Mouse (Mus musculus) CH12.LX (cell line): Measurements from ENCODE around the gene Itpr3. TPM values are rescaled to one million over a fixed set of nuclear protein-coding genes. Genes with fewer than 3 reads are reported as not detected.

ENCODE experiments used
- DNase-seq: peaks from one replicate; pipeline ENCODE4 v3.0.0-alpha.2; 2013; ENCODE audit errors: extremely low read depth
- H3K27ac ChIP-seq: 2 replicates; pipeline ENCODE4 v1.5.1; 2012; ENCODE audit warnings: low read depth, mild to moderate bottlenecking, control low read depth, moderate library complexity; ENCODE audit not compliant: insufficient read depth
- H3K27me3 ChIP-seq: replicated peaks from 2 replicates; pipeline ENCODE3; 2012; ENCODE audit warnings: inconsistent platforms
- H3K36me3 ChIP-seq, 2 experiments: replicated peaks in 1 of 2; 2 replicates each; pipeline versions ENCODE3 to v1.6.1; 2012; ENCODE audit warnings: inconsistent platforms in 1 of 2, low read length in 1 of 2, mild to moderate bottlenecking in 1 of 2, mixed read lengths in 1 of 2, moderate library complexity in 1 of 2; ENCODE audit not compliant: control insufficient read depth in 1 of 2, insufficient read depth in 1 of 2
- H3K4me1 ChIP-seq, 2 experiments: 2 replicates each; pipeline ENCODE4 v1.6.1; 2012; ENCODE audit warnings: inconsistent platforms in 1 of 2, moderate library complexity in 1 of 2; ENCODE audit not compliant: insufficient read depth in 2 of 2, control insufficient read depth in 1 of 2
- H3K4me2 ChIP-seq: 2 replicates; pipeline ENCODE4 v1.6.1; 2012; ENCODE audit warnings: low read depth, mild to moderate bottlenecking, control low read depth; ENCODE audit not compliant: poor library complexity, insufficient read depth, severe bottlenecking
- H3K4me3 ChIP-seq, 3 experiments: fragments of 150-350 bp in 1 of 3; sonication (generic) in 1 of 3; replicated peaks in 1 of 3; 2 replicates each; pipeline versions ENCODE3 to v1.5.1; 2011 to 2012; ENCODE audit warnings: low read depth in 2 of 3, low read length in 2 of 3, mild to moderate bottlenecking in 2 of 3, moderate library complexity in 2 of 3, control low read depth in 1 of 3, improper control_type of control experiment in 1 of 3, inconsistent platforms in 1 of 3, mixed read lengths in 1 of 3; ENCODE audit not compliant: poor library complexity in 1 of 3
- H3K79me2 ChIP-seq: replicated peaks from 2 replicates; pipeline ENCODE4 v1.6.1; 2012; ENCODE audit warnings: mild to moderate bottlenecking, moderate library complexity; ENCODE audit not compliant: control insufficient read depth, poor library complexity, insufficient read depth, severe bottlenecking; ENCODE audit errors: extremely low read depth
- H3K9ac ChIP-seq: 2 replicates; pipeline ENCODE4 v1.6.1; 2012; ENCODE audit warnings: low read depth, mild to moderate bottlenecking, control low read depth, moderate library complexity; ENCODE audit not compliant: insufficient read depth
- H3K9me3 ChIP-seq: replicated peaks from 2 replicates; pipeline ENCODE3; 2012; ENCODE audit warnings: low read length, inconsistent platforms, mixed read lengths
- BHLHE40 ChIP-seq: IDR thresholded peaks from 2 replicates; pipeline ENCODE4 v1.6.1; 2011; ENCODE audit warnings: mild to moderate bottlenecking, low read depth, low read length, improper control_type of control experiment
- CHD1 ChIP-seq: IDR thresholded peaks from 2 replicates; pipeline ENCODE4 v1.6.1; 2012; ENCODE audit warnings: low read depth, low read length, improper control_type of control experiment, inconsistent platforms
- CTCF ChIP-seq, 2 experiments: IDR thresholded peaks in 1 of 2; conservative IDR thresholded peaks in 1 of 2; 2 replicates each; pipeline ENCODE4 v1.5.1; 2011 to 2012; ENCODE audit warnings: low read depth in 2 of 2, low read length in 2 of 2, improper control_type of control experiment in 1 of 2, inconsistent platforms in 1 of 2, mild to moderate bottlenecking in 1 of 2, moderate library complexity in 1 of 2
- EP300 ChIP-seq: IDR thresholded peaks from 2 replicates; pipeline ENCODE4 v1.6.1; 2011; ENCODE audit warnings: low read length, improper control_type of control experiment
- ETS1 ChIP-seq: conservative IDR thresholded peaks from 2 replicates; pipeline ENCODE4 v1.6.1; 2012; ENCODE audit warnings: low read depth, mild to moderate bottlenecking, inconsistent platforms, low read length, improper control_type of control experiment, moderate library complexity
- JUN ChIP-seq: IDR thresholded peaks from 2 replicates; pipeline ENCODE4 v1.6.1; 2011; ENCODE audit warnings: low read depth, mild to moderate bottlenecking, low read length, improper control_type of control experiment, moderate library complexity; ENCODE audit not compliant: insufficient read depth
- MAFK ChIP-seq: IDR thresholded peaks from 2 replicates; pipeline ENCODE4 v1.6.1; 2011; ENCODE audit warnings: low read length, improper control_type of control experiment; ENCODE audit not compliant: insufficient replicate concordance
- MAX ChIP-seq: IDR thresholded peaks from 2 replicates; pipeline ENCODE4 v1.6.1; 2011; ENCODE audit warnings: low read length, improper control_type of control experiment
- MAZ ChIP-seq: IDR thresholded peaks from 2 replicates; pipeline ENCODE4 v1.6.1; 2012; ENCODE audit warnings: low read depth, mild to moderate bottlenecking, inconsistent platforms, low read length, improper control_type of control experiment, moderate library complexity
- MEF2A ChIP-seq: IDR thresholded peaks from 2 replicates; pipeline ENCODE4 v1.6.1; 2014; ENCODE audit warnings: low read depth, mild to moderate bottlenecking, inconsistent platforms, low read length, improper control_type of control experiment, borderline replicate concordance
- MXI1 ChIP-seq: IDR thresholded peaks from 2 replicates; pipeline ENCODE4 v1.6.1; 2011; ENCODE audit warnings: mild to moderate bottlenecking, low read depth, low read length, improper control_type of control experiment
- NELFE ChIP-seq: IDR thresholded peaks from 2 replicates; pipeline ENCODE4 v1.6.1; 2011; ENCODE audit warnings: low read depth, low read length, improper control_type of control experiment
- POLR2A ChIP-seq: IDR thresholded peaks from 2 replicates; pipeline ENCODE4 v1.6.1; 2011; ENCODE audit warnings: low read depth, mild to moderate bottlenecking, improper control_type of control experiment, low read length
- POLR2AphosphoS2 ChIP-seq: IDR thresholded peaks from 2 replicates; pipeline ENCODE4 v1.6.1; 2011; ENCODE audit warnings: low read depth, low read length, improper control_type of control experiment
- RAD21 ChIP-seq: IDR thresholded peaks from 2 replicates; pipeline ENCODE4 v1.6.1; 2011; ENCODE audit warnings: low read depth, mild to moderate bottlenecking, low read length, improper control_type of control experiment, moderate library complexity
- RCOR1 ChIP-seq: conservative IDR thresholded peaks from 2 replicates; pipeline ENCODE4 v1.6.1; 2012; ENCODE audit warnings: low read depth, mild to moderate bottlenecking, inconsistent platforms, low read length, improper control_type of control experiment
- SIN3A ChIP-seq: IDR thresholded peaks from 2 replicates; pipeline ENCODE4 v1.6.1; 2012; ENCODE audit warnings: low read length, improper control_type of control experiment, inconsistent platforms
- TCF12 ChIP-seq: IDR thresholded peaks from 2 replicates; pipeline ENCODE4 v1.6.1; 2014; ENCODE audit warnings: low read depth, mild to moderate bottlenecking, inconsistent platforms, low read length, improper control_type of control experiment
- UBTF ChIP-seq: IDR thresholded peaks from 2 replicates; pipeline ENCODE4 v1.6.1; 2012; ENCODE audit warnings: low read depth, mild to moderate bottlenecking, inconsistent platforms, low read length, improper control_type of control experiment, moderate library complexity
- USF1 ChIP-seq: IDR thresholded peaks from 2 replicates; pipeline ENCODE4 v1.6.1; 2014; ENCODE audit warnings: low read depth, mild to moderate bottlenecking, inconsistent platforms, low read length, improper control_type of control experiment
- USF2 ChIP-seq: conservative IDR thresholded peaks from 2 replicates; pipeline ENCODE4 v1.6.1; 2011; ENCODE audit warnings: low read depth, low read length, improper control_type of control experiment
- ZC3H11A ChIP-seq: IDR thresholded peaks from 2 replicates; pipeline ENCODE4 v1.6.1; 2012; ENCODE audit warnings: low read depth, mild to moderate bottlenecking, inconsistent platforms, low read length, improper control_type of control experiment
- ZMIZ1 ChIP-seq: IDR thresholded peaks from 2 replicates; pipeline ENCODE4 v1.6.1; 2012; ENCODE audit warnings: low read depth, mild to moderate bottlenecking, inconsistent platforms, low read length, improper control_type of control experiment
- ZNF384 ChIP-seq: IDR thresholded peaks from 2 replicates; pipeline ENCODE4 v1.6.1; 2012; ENCODE audit warnings: low read depth, low read length, improper control_type of control experiment, inconsistent platforms
- dilution Hi-C: fragments of 300-500 bp; cut with MboI; formaldehyde crosslinking; loops from 2 replicates; pipeline ENCODE4 v1.14.3; 2020; ENCODE audit warnings: low sequenced_read_pairs; ENCODE audit not compliant: extremely low pct_unique_long_range_greater_than_20kb, extremely low pct_ligation_motif_present
- in situ Hi-C: fragments of 300-500 bp; cut with MboI; formaldehyde crosslinking; loops from 3 replicates; pipeline ENCODE4 v1.14.3; 2019; ENCODE audit warnings: low sequenced_read_pairs, low pct_ligation_motif_present, low pct_unique_long_range_greater_than_20kb, mixed read lengths
- polyA plus RNA-seq: library from polyadenylated mRNA; unstranded; fragments of >175 nt; gene quantifications from 2 replicates; pipeline ENCODE4 v1.2.1, GENCODE M21; 2012; ENCODE audit warnings: low read depth; ENCODE audit not compliant: insufficient read length
- total RNA-seq, 2 experiments: library from RNA; depleted of rRNA; stranded (reverse); fragments of 300-350 nt in 1 of 2; fragments of >200 nt in 1 of 2; gene quantifications; 2 replicates each; pipeline ENCODE4 v1.2.3; 2012 to 2014

The Itpr3 gene
- total and polyA plus RNA-seq, 3 experiments: 2.5 to 11.3 (median 9.5) TPM

GRCm38 (mm10) chr17:27073126-27073525 lies 16.0 kb downstream of the Itpr3 start:
- DNase-seq: no peak
- dilution Hi-C loops (no loop called here), in situ Hi-C loops (no loop called here)
- Histone ChIP-seq H3K9ac (no peak overlapping the region), H3K36me3 (peaks cover 6 to 47% of the 10 kb centered on the region in 2 experiments), H3K9me3 (peaks cover 9% of the 10 kb centered on the region), H3K27me3 (no peaks in the 10 kb centered on the region)
- no peak for TF ChIP-seq USF1
- TF ChIP-seq NELFE: no peak
- TF ChIP-seq CHD1: no peak
- TF ChIP-seq MEF2A: no peak
- TF ChIP-seq JUN: no peak
- TF ChIP-seq UBTF: no peak
- TF ChIP-seq EP300: no peak
- TF ChIP-seq MAZ: no peak
- TF ChIP-seq USF2: no peak
- TF ChIP-seq RCOR1: no peak
- TF ChIP-seq RAD21: no peak
- no peak for TF ChIP-seq ZNF384
- TF ChIP-seq, all 38 proteins: peak for 0
- Histone ChIP-seq H3K27ac (no peak overlapping the region), H3K4me3 (no peak overlapping the region), H3K4me1 (peaks cover 3 to 37% of the 10 kb centered on the region in 2 experiments; a peak in 2 of 4 replicates), H3K4me2 (no peak overlapping the region), H3K79me2 (no peaks in the 10 kb centered on the region)

- peaks cover 9% of the 10 kb centered on the region for H3K9me3 ChIP-seq
- no peak overlapping the region for H3K4me3 ChIP-seq
- TF ChIP-seq POLR2A: no peak
- TF ChIP-seq ZNF384: no peak
- TF ChIP-seq ZC3H11A: no peak
- TF ChIP-seq POLR2AphosphoS2: no peak
- TF ChIP-seq MAX: no peak
- no peak for TF ChIP-seq ZMIZ1
- TF ChIP-seq ETS1: no peak
- TF ChIP-seq RAD21: no peak
- TF ChIP-seq UBTF: no peak
- no peak for TF ChIP-seq MAFK
- TF ChIP-seq TCF12: no peak
- no peak for TF ChIP-seq MAZ
- no peak for TF ChIP-seq USF2
- TF ChIP-seq SIN3A: no peak
- no peak for TF ChIP-seq BHLHE40
- no peak for TF ChIP-seq JUN
- TF ChIP-seq CHD1: no peak
- TF ChIP-seq MXI1: no peak
- TF ChIP-seq NELFE: no peak
- no peak for TF ChIP-seq CTCF (conservative IDR thresholded peaks at IDR 0.05 in 1 of 2, IDR thresholded peaks at IDR 0.05 in 1 of 2; ENCODE audit: low read depth in 2 of 2, low read length in 2 of 2)
- no peak for DNase-seq
- H3K36me3 ChIP-seq: peaks cover 6 to 47% of the 10 kb centered on the region in 2 experiments
- H3K79me2 ChIP-seq: no peaks in the 10 kb centered on the region
- no peak overlapping the region for H3K27ac ChIP-seq
- in situ Hi-C loops (no loop called here), dilution Hi-C loops (no loop called here)
- H3K9ac ChIP-seq: no peak overlapping the region
- no peak overlapping the region for H3K4me2 ChIP-seq
- peaks cover 3 to 39% of the 10 kb centered on the region in 2 experiments; a peak in 2 of 4 replicates for H3K4me1 ChIP-seq
- no peaks in the 10 kb centered on the region for H3K27me3 ChIP-seq
Observed at GRCm38 (mm10) chr17:27073778-27074177, 16.7 kb downstream of the Itpr3 start.
